Mouse (Mus musculus): ENCODE measurements around the gene Gm3285. TPM values are rescaled to one million over a fixed set of nuclear protein-coding genes. Genes with fewer than 3 reads are reported as not detected.

Gene Gm3285
- polyA plus RNA-seq, 1 experiment from 2014 or later = not detected

- 29% methylated on average over 11 of the region's 11 CpGs for WGBS
- DNase-seq (ENCODE audit: low spot score) = no peak
- H3K27me3 ChIP-seq (replicated peaks; ENCODE audit: insufficient read depth, low read length) = peaks cover 8% of the 10 kb centered on the region; the same call in 1 of the 2 replicates
- TF ChIP-seq CTCF (IDR thresholded peaks at IDR 0.05) (no peak), EP300 (IDR thresholded peaks at IDR 0.05) (no peak)
- no peaks in the 10 kb centered on the region for H3K9me3 ChIP-seq (ENCODE audit: low read length)
- H3K9ac ChIP-seq (replicated peaks; ENCODE audit: low read depth) = no peak overlapping the region
- no peaks in the 10 kb centered on the region for H3K36me3 ChIP-seq (ENCODE audit: insufficient read depth, low read length)
- ATAC-seq = no peak
- no peak overlapping the region for H3K27ac ChIP-seq (ENCODE audit: low read length)
- no peaks in the 10 kb centered on the region for H3K4me1 ChIP-seq (ENCODE audit: insufficient read depth, low read depth, low read length)
- 0 out of 2 replicates have a peak overlapping the region, but pooled peaks have one; percentile 27 for H3K4me2 ChIP-seq (replicated peaks; ENCODE audit: low read depth, low read length)
- H3K4me3 ChIP-seq (ENCODE audit: low read depth, low read length) = no peak overlapping the region
Observed at GRCm38 (mm10) chr10:77864762-77865143, 3.0 kb downstream of the Gm3285 start.

GRCm38 (mm10) chr10:77867546-77867945 lies 5.8 kb downstream of the Gm3285 start:
- peak; percentile 7 for DNase-seq (ENCODE audit: low spot score)
- no peak for TF ChIP-seq CTCF (IDR thresholded peaks at IDR 0.05)
- no peak for TF ChIP-seq EP300 (IDR thresholded peaks at IDR 0.05)
- WGBS = 0% methylated on average over 1 of the region's 1 CpGs

GRCm38 (mm10) chr10:77869651-77870050 lies 7.9 kb downstream of the Gm3285 start:
- peak; percentile 78 for DNase-seq (ENCODE audit: low spot score)
- H3K9ac ChIP-seq (replicated peaks; ENCODE audit: low read depth) = no peak overlapping the region
- WGBS = 57% methylated on average over 7 of the region's 7 CpGs
- no peaks in the 10 kb centered on the region for H3K36me3 ChIP-seq (ENCODE audit: insufficient read depth, low read length)
- H3K27ac ChIP-seq (ENCODE audit: low read length) = no peak overlapping the region
- H3K4me3 ChIP-seq (ENCODE audit: low read depth, low read length) = no peak overlapping the region
- peak; percentile 88 for ATAC-seq
- no peak overlapping the region for H3K4me2 ChIP-seq (replicated peaks; ENCODE audit: low read depth, low read length)
- H3K9me3 ChIP-seq (ENCODE audit: low read length) = no peaks in the 10 kb centered on the region
- no peaks in the 10 kb centered on the region for H3K4me1 ChIP-seq (ENCODE audit: insufficient read depth, low read depth, low read length)
- peaks cover 8% of the 10 kb centered on the region; the same call in 1 of the 2 replicates for H3K27me3 ChIP-seq (replicated peaks; ENCODE audit: insufficient read depth, low read length)
- TF ChIP-seq CTCF (IDR thresholded peaks at IDR 0.05) (no peak), EP300 (IDR thresholded peaks at IDR 0.05) (peak; percentile 49; the same call in 1 of the 2 replicates)

More at GRCm38 (mm10) chr10:77867546-77867945, 5.8 kb downstream of the Gm3285 start:
- no peaks in the 10 kb centered on the region for H3K9me3 ChIP-seq (ENCODE audit: low read length)
- H3K4me2 ChIP-seq (replicated peaks; ENCODE audit: low read depth, low read length) = no peak overlapping the region
- H3K27ac ChIP-seq (ENCODE audit: low read length) = no peak overlapping the region
- peaks cover 8% of the 10 kb centered on the region; the same call in 1 of the 2 replicates for H3K27me3 ChIP-seq (replicated peaks; ENCODE audit: insufficient read depth, low read length)
- no peak overlapping the region for H3K9ac ChIP-seq (replicated peaks; ENCODE audit: low read depth)
- no peaks in the 10 kb centered on the region for H3K36me3 ChIP-seq (ENCODE audit: insufficient read depth, low read length)
- H3K4me1 ChIP-seq (ENCODE audit: insufficient read depth, low read depth, low read length) = no peaks in the 10 kb centered on the region
- H3K4me3 ChIP-seq (ENCODE audit: low read depth, low read length) = no peak overlapping the region
- no peak for ATAC-seq

DNA sequence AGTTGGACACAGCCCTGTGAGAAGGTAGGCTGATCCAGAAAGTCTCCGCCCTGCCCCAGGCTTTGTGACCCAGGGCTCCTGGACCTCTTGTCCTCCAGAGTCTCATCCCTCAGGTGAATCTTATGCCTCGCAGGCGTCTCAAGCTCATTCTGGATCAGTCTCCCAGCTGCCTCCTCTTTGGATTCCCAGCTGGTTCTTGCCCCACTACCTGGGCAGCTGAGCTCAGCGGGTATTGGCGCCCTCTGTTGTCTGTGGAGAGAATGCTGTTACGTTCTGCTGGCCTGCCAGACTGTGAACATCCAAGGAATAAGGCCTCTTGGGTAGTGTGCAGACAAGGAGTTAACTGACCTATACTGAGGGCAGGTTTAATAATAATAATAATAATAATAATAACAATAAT lies 17.2 kb downstream of the Gm3285 start:
- no peaks in the 10 kb centered on the region for H3K4me1 ChIP-seq (ENCODE audit: insufficient read depth, low read depth, low read length)
- H3K9ac ChIP-seq (replicated peaks; ENCODE audit: low read depth) = no peak overlapping the region
- H3K9me3 ChIP-seq (ENCODE audit: low read length) = no peaks in the 10 kb centered on the region
- no peaks in the 10 kb centered on the region for H3K27me3 ChIP-seq (replicated peaks; ENCODE audit: insufficient read depth, low read length)
- H3K36me3 ChIP-seq (ENCODE audit: insufficient read depth, low read length) = no peaks in the 10 kb centered on the region
- ATAC-seq = no peak
- no peak overlapping the region for H3K4me2 ChIP-seq (replicated peaks; ENCODE audit: low read depth, low read length)
- peak; percentile 63 for TF ChIP-seq CTCF (IDR thresholded peaks at IDR 0.05)
- TF ChIP-seq EP300 (IDR thresholded peaks at IDR 0.05) = no peak
- H3K4me3 ChIP-seq (ENCODE audit: low read depth, low read length) = no peak overlapping the region
- H3K27ac ChIP-seq (ENCODE audit: low read length) = no peak overlapping the region
- WGBS = 60% methylated on average over 6 of the region's 6 CpGs
- DNase-seq (ENCODE audit: low spot score) = peak; percentile 21

- no peaks in the 10 kb centered on the region for H3K9me3 ChIP-seq (ENCODE audit: low read length)
- no peak overlapping the region for H3K9ac ChIP-seq (replicated peaks; ENCODE audit: low read depth)
- no peak overlapping the region for H3K4me2 ChIP-seq (replicated peaks; ENCODE audit: low read depth, low read length)
- no peak for ATAC-seq
- no peak for DNase-seq (ENCODE audit: low spot score)
- no peaks in the 10 kb centered on the region for H3K4me1 ChIP-seq (ENCODE audit: insufficient read depth, low read depth, low read length)
- TF ChIP-seq EP300 (IDR thresholded peaks at IDR 0.05) (no peak), CTCF (IDR thresholded peaks at IDR 0.05) (no peak)
- no peaks in the 10 kb centered on the region for H3K36me3 ChIP-seq (ENCODE audit: insufficient read depth, low read length)
- no peak overlapping the region for H3K27ac ChIP-seq (ENCODE audit: low read length)
- no peaks in the 10 kb centered on the region for H3K27me3 ChIP-seq (replicated peaks; ENCODE audit: insufficient read depth, low read length)
- no peak overlapping the region for H3K4me3 ChIP-seq (ENCODE audit: low read depth, low read length)
- WGBS = 70% methylated on average over 3 of the region's 3 CpGs
Observed at GRCm38 (mm10) chr10:77880305-77880704, 18.5 kb downstream of the Gm3285 start.

GRCm38 (mm10) chr10:77882553-77882952 lies 20.8 kb downstream of the Gm3285 start:
- WGBS = 83% methylated on average over 5 of the region's 5 CpGs
- H3K4me3 ChIP-seq (ENCODE audit: low read depth, low read length) = no peak overlapping the region
- TF ChIP-seq CTCF (IDR thresholded peaks at IDR 0.05) (peak; percentile 33; the same call in 1 of the 2 replicates), EP300 (IDR thresholded peaks at IDR 0.05) (no peak)
- H3K27me3 ChIP-seq (replicated peaks; ENCODE audit: insufficient read depth, low read length) = no peaks in the 10 kb centered on the region
- no peaks in the 10 kb centered on the region for H3K4me1 ChIP-seq (ENCODE audit: insufficient read depth, low read depth, low read length)
- H3K9me3 ChIP-seq (ENCODE audit: low read length) = no peaks in the 10 kb centered on the region
- no peak overlapping the region for H3K27ac ChIP-seq (ENCODE audit: low read length)
- no peak for DNase-seq (ENCODE audit: low spot score)
- H3K4me2 ChIP-seq (replicated peaks; ENCODE audit: low read depth, low read length) = no peak overlapping the region
- H3K9ac ChIP-seq (replicated peaks; ENCODE audit: low read depth) = no peak overlapping the region
- ATAC-seq = no peak
- no peaks in the 10 kb centered on the region for H3K36me3 ChIP-seq (ENCODE audit: insufficient read depth, low read length)

Data from lung, postnatal 0 days (tissue).